In the genomic region with DNA sequence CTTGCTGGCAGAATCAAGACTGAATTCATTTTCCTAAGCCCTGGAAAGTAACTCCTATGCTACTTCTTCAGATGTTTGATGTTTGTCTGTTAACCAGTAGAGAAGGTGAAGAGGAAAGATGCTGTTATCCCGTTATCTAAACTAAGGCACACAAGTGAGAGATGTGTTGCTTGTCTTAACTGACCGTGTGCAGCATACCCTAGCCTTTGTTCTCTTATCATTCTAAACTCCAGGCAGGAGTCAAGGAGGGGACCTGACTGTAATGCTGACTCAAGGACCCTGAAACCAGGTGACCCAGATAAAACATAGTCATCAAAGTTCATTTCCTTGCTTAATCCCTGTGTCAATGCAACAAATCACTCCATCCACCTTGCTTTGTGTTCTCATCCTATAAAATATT, we compare ENCODE assay signal across 25 mouse cellular contexts.
"Had no signal": no experiment of that assay in that cellular context is flagged by ENCODE, and none has a peak within 500 bp of the region (broad histone marks: within the 10 kb centered on the region; RNA-seq: fewer than 3 reads in every experiment).

No protein-coding gene starts in this region.

- DNase-seq: forebrain, postnatal 0 days; gastrocnemius, postnatal 14 days; gastrocnemius, postnatal 36 days; heart, adult 11 months; heart, adult 2 months; heart, postnatal 10 days; kidney, adult 11 months; kidney, adult 2 months; kidney, adult 9 months; kidney, postnatal 14 days; kidney, postnatal 36 days; layer of hippocampus, adult 9-11 months; layer of hippocampus, postnatal 36 days; left cerebral cortex, postnatal 4 days had no signal

- ATAC-seq: forebrain, postnatal 0 days; hindbrain, postnatal 0 days; intestine, embryonic 16.5 days had no signal

- H3K4me2 ChIP-seq: heart, embryonic 12.5 days; hindbrain, embryonic 13.5 days; hindbrain, embryonic 15.5 days; kidney, embryonic 15.5 days; limb, embryonic 13.5 days; limb, embryonic 15.5 days; liver, embryonic 15.5 days had no signal

- H3K27ac ChIP-seq: heart, embryonic 10.5 days; hindbrain, embryonic 13.5 days; hindbrain, embryonic 15.5 days; hindbrain, postnatal 0 days; kidney, embryonic 15.5 days; kidney, postnatal 0 days; limb, embryonic 13.5 days; limb, embryonic 15.5 days; liver, embryonic 15.5 days had no signal

- H3K27me3 ChIP-seq: heart, embryonic 12.5 days; hindbrain, embryonic 13.5 days; hindbrain, embryonic 15.5 days; kidney, embryonic 15.5 days; limb, embryonic 13.5 days; limb, embryonic 15.5 days; liver, embryonic 15.5 days had no signal

- H3K4me3 ChIP-seq: heart, adult 2 months; heart, embryonic 10.5 days; heart, embryonic 12.5 days; hindbrain, embryonic 13.5 days; hindbrain, embryonic 15.5 days; kidney, embryonic 15.5 days; limb, embryonic 13.5 days; limb, embryonic 15.5 days; liver, embryonic 15.5 days had no signal

- H3K9me3 ChIP-seq: heart, embryonic 10.5 days; heart, embryonic 12.5 days; hindbrain, embryonic 13.5 days; hindbrain, embryonic 15.5 days; kidney, embryonic 15.5 days; limb, embryonic 13.5 days; limb, embryonic 15.5 days; liver, embryonic 15.5 days had no signal

- H3K36me3 ChIP-seq: heart, embryonic 10.5 days; heart, embryonic 12.5 days; hindbrain, embryonic 13.5 days; hindbrain, embryonic 15.5 days; kidney, embryonic 15.5 days; limb, embryonic 13.5 days; limb, embryonic 15.5 days; liver, embryonic 15.5 days had no signal

- H3K4me1 ChIP-seq: heart, embryonic 10.5 days; heart, embryonic 12.5 days; hindbrain, embryonic 13.5 days; hindbrain, embryonic 15.5 days; kidney, embryonic 15.5 days; limb, embryonic 13.5 days; limb, embryonic 15.5 days; liver, embryonic 15.5 days had no signal

- H3K9ac ChIP-seq: forebrain, postnatal 0 days; heart, embryonic 12.5 days; hindbrain, embryonic 13.5 days; hindbrain, embryonic 15.5 days; kidney, embryonic 15.5 days; limb, embryonic 13.5 days; limb, embryonic 15.5 days; liver, embryonic 15.5 days had no signal
